Mouse (Mus musculus) thymus, postnatal 10 days (tissue): ENCODE data around the gene Gm17631.
"Not testable (repeated sequence)": the region's sequence is repeated elsewhere in the genome, so short reads cannot be mapped to it uniquely, and the experiment has no call there.

Experiments used
- DNase-seq, 2 experiments: peaks; one replicate each; pipeline ENCODE4 v3.0.0; 2021; ENCODE audit warnings: low spot score in 2 of 2

The Gm17631 gene

GRCm38 (mm10) chr6:129862349-129862748, at the start of gene Gm17631:
Gene Gm17631, plus strand, starts transcription at chr6:129862649.
- DNase-seq, result not testable (repeated sequence)

GRCm38 (mm10) chr6:129817731-129818130, 44.7 kb upstream of the Gm17631 start:
- DNase-seq, result no peak

GRCm38 (mm10) chr6:129824004-129824403, 38.4 kb upstream of the Gm17631 start:
- DNase-seq, result no peak

- DNase-seq, result no peak
These were observed 36.9 kb upstream of the Gm17631 start for GRCm38 (mm10) chr6:129825559-129825958.

GRCm38 (mm10) chr6:129876549-129876948, 14.1 kb downstream of the Gm17631 start, which contains the start of gene Klra17:
Gene Klra17, minus strand, starts transcription at chr6:129876672.
- no peak for DNase-seq

GRCm38 (mm10) chr6:129882525-129882924, 20.1 kb downstream of the Gm17631 start:
- no peak for DNase-seq
